Mouse (Mus musculus) megakaryocyte, embryonic 14.5 days (primary cell): ENCODE results near the gene Acsm2.

Source experiments
- FLI1 ChIP-seq: IDR thresholded peaks from 2 replicates; pipeline ENCODE4 v1.6.1; 2012; ENCODE audit warnings: low read length, inconsistent platforms, mixed read lengths
- GATA1 ChIP-seq: IDR thresholded peaks from 3 replicates; pipeline ENCODE4 v1.6.1; 2012; ENCODE audit warnings: mixed read lengths, low read length, inconsistent platforms, borderline replicate concordance

DNA sequence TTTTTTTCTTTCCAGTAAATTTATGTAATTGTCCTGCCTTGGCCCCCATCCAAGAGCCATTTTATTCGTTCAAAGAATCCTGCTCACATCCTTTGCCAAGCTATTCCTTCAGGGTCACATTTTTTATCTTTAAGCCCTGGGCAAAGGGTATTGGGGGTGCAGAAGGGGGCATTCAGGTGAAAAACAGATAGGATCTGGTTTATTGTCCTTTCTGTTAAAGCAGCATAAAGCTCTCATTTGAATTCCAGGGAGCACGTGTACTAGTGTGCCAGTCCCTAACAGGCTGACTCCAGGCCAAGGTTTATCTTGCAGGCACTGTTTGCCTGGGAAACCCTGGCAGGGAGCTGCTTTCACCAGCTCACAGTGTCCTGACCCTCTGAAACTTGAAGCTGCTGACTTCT lies 28.3 kb upstream of the Acsm2 start:
- TF ChIP-seq GATA1 (no peak), FLI1 (no peak)
